Mouse (Mus musculus): ENCODE measurements around the gene Rbfox1.

The Rbfox1 gene

GRCm38 (mm10) chr16:5997136-5997535 lies 112.0 kb downstream of the Rbfox1 start:
- no peak for DNase-seq

DNA sequence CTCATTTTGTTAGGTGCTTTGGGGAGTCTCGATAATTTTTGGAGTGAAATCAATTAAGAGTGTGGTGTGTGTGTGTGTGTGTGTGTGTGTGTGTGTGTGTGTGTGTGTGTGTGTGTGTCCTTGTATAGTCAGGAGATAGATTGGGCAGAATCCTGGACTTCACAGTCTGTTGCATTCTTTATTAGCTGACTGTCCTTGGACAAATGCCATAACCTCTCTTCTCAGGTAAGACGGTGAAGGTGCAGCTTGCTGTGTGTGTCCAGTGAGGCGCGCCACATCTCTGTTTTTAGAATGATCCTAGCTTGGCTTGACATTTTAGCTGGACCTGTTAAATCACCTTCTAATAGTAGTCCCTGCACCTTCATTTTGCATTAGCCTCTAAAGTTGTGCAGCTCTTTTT lies 112.5 kb downstream of the Rbfox1 start:
- no peak for DNase-seq

DNA sequence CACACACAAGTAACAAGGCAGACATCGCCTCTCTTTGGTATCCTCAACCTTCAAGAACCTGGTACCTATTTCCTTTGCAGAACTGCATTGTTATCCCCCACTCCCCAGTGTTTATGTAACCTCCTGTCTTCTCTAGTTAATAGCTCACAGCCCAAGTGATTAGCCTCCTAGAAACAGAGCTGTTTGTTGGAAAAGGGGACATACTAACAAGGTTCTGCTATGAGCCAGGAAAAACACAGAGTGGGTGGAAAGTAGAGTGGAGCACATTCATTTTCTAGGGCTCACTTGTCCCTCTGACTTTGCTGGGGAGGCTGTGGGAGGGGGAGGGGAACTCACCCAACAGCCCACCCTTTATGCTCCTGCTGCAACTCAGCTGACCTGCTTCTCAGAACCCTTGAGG lies 114.9 kb downstream of the Rbfox1 start:
- DNase-seq, result no peak

DNA sequence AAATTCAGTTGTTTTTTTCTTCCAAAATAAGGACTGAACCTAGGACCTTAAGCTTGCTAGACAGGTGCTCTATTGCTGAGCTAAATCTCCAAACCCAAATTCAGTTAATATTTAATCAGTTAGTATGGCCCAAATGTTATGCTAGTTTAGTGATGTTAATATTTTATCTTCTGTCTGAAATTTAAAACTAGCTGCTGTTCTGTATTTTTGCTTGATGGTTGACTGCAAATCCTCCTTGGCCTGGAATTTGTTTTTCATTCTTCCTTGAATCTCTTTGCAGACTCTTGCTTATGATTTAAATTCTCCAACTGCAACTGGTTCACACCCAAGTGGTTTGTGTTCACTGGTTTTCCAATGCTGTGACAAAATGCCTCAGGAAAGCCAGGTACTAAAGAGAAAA lies 121.8 kb downstream of the Rbfox1 start:
- no peak for DNase-seq

DNA sequence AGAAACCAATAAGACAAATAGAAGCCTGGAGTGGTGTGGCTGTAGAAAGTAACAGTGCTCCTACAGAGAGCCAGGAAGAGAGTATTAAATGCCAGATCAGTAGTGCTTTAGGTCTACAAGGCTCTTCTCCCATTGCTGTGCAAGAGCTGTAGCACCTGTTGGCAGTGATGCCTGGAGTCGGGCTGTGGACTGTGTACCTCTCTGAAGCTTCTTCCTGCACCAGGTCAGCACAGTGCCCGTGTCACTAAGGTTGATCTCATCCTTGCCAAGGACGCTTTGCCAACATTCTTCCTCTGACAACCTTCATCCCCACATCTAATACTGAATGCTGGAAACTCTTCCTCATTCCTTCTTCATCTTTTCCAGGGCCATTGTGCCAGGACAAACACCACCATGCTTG lies 127.7 kb downstream of the Rbfox1 start:
- DNase-seq, result no peak

DNA sequence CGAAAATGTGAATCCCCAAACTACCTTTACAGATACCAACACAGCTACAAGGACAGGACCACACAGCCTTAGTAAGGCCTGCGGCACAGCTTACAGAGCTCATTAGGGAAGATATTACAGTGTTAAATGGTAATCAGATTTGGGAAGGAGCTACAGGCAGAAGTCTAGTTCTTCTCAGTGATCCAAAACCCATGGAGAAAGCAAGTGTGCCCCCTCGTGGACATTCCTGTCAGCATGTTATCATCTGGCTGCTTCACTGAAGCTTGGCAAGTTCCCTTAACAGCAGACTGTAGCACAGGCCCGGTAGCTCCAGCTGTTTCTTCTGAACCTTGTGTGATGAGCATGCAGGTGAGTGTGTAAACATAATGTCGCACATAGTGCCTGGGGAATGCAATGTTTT lies 133.5 kb downstream of the Rbfox1 start:
- peak; percentile 7 to 10 for DNase-seq

DNA sequence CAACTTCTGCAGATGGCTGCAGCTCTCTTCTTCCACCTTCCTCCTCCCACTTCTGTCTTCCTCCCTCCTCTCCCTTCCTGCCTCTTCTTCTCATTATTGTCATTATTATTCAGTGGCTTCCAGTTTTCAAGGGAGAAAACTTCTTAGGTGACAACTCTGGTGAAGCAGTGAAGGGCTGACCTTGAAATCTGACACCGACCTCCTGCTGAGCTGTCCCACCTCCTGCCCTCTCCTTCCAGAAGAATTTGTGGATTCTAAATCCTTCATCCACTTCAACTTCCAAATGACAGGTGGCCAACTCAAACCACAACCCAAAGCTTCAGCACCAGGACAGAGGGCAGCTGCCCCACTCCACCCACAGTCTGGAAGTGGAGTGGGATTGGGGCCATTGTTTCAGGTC lies 134.2 kb downstream of the Rbfox1 start:
- no peak for DNase-seq

GRCm38 (mm10) chr16:6031280-6031679 lies 146.1 kb downstream of the Rbfox1 start:
- no peak for DNase-seq

GRCm38 (mm10) chr16:6032563-6032962 lies 147.4 kb downstream of the Rbfox1 start:
- DNase-seq, result no peak

GRCm38 (mm10) chr16:6034876-6035275 lies 149.7 kb downstream of the Rbfox1 start:
- no peak for DNase-seq

DNA sequence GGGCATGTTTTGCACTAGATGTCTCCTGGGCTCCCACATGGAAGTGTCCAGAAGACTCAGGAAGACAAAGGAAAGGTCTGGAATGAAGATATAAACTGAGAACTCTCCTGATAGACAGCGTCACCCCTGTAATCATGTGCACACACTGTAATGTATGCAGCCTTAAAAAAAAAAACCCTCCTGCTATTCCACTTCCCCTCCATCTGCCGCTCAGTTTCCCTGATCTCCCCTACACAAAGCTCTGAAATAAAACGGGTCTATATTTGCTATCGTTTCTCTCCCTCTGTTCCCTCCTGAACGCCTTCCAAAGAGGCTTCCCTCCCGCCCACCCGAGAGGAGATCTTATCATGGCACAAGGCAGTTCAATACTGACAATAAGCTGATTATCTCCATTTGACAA lies 151.9 kb downstream of the Rbfox1 start:
- DNase-seq, result no peak

GRCm38 (mm10) chr16:6042766-6043165 lies 157.6 kb downstream of the Rbfox1 start:
- no peak for DNase-seq

- no peak for DNase-seq
These were observed 163.4 kb downstream of the Rbfox1 start for GRCm38 (mm10) chr16:6048601-6049000.

DNA sequence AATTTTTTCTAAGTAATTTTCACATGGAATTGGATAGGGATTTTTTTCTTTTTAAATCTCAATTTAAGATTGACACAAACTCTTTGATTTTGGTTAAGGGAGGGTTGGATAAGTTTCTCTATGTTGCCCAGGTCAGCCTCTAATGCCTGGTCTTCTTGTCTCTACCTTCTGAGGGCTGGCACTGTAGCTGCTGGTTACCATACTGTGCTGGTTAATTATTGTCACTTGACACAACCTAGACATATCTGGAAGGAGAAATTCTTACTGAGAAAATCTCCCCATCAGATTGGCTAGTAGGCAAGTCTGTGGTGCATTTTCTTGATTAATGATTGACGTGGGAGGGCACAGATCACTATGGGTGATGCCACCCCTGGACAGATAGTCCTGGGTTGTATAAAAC lies 177.3 kb downstream of the Rbfox1 start:
- no peak for DNase-seq

- DNase-seq, result no peak
These were observed 180.3 kb downstream of the Rbfox1 start for GRCm38 (mm10) chr16:6065481-6065880.

DNA sequence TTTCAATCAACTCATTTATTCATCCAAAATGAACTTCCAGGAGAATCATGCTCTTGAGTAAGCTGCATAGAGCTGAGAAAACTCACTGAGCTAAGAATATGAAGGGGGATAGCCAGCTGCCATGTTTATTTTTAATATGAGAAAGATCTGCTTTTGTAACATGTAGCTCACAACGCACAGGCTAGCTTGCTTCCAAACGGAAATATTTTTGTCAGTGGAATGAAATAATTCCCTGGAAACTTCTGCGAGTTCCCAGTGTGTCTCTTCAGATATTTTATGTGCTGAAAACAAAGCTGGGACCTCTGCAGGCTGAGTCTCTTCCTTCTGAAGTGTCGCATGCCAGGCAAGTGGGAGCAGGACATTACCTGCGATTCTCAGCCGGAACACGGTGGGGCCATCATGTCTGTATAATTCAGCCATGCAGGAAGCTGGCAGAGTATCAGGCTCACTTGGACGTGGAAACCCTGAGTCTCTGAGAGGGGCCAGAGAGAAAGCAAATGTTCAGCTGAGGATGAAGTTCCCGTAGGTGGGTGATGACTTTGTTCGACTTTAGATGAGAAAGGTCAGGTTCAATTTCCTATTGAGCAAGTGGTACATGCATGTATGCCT lies 190.4 kb downstream of the Rbfox1 start:
- DNase-seq, result no peak

DNA sequence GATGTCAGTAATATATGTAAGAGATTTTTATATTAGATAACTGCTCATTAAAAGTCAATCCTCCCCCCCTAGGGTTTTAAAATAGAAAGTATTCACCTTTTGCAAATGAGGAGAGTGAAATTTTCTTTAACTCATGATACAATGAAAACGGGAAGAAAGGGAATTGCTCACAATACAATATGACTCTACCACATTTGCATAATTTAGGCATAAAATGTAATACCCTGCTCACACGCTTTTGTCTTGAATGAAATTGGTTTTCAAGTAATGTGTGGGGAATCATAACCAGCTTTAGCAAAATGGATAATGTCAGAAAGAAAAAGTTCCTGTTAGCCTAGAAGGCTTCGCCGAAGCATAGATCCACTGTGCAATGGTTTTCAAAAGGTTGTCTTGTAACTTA lies 193.9 kb downstream of the Rbfox1 start:
- no peak for DNase-seq

DNA sequence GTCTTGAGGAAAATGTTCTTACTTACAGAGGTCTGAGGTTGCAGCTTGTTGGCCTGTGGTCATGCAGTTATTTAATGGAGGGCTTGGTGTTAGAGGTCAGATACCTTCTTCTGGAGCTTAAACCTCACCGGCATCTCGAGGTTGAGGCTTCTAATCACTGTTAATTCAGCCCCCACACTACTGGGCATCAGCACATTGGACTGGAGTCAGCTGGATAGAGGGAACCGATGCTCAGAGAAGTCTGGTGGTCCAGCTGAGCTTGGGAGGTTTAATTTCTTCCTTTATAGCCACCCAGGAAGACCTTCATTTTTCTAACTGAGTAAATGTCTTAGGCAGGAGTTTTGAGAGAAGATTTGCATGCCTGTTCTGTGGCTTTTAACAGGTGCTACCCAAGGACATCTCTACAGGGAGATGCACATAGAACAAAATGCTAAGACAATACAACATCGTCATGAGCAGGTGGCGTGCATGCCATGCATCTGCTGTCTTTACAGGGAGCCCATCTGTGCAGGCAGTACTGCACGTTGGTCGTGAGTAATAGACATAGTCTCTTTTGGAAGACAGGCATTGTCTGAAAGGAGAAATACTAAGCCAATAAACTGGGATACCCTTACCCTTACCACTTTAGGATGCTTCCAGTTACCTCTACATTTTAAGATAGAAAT lies 199.7 kb downstream of the Rbfox1 start:
- DNase-seq, result no peak

DNA sequence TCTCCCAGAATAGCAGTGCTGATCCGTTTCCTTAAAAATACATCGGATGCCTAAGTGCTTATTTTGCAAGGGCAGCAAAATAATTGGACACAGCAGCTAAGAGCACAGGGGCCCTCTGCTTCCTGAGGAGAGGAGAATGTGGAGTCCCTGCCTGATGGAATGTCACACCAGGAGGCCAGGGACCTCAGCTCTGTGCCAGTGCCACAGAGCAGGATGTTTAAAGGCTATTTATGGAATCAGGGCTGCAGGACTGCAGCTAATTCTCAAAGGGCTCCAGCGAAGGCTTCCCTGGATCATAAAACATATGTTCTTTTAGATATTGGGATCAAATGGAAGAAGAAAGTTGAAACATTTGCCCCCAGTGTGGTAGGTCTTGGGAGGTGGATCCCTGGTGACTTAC lies 201.0 kb downstream of the Rbfox1 start:
- DNase-seq, result no peak

DNA sequence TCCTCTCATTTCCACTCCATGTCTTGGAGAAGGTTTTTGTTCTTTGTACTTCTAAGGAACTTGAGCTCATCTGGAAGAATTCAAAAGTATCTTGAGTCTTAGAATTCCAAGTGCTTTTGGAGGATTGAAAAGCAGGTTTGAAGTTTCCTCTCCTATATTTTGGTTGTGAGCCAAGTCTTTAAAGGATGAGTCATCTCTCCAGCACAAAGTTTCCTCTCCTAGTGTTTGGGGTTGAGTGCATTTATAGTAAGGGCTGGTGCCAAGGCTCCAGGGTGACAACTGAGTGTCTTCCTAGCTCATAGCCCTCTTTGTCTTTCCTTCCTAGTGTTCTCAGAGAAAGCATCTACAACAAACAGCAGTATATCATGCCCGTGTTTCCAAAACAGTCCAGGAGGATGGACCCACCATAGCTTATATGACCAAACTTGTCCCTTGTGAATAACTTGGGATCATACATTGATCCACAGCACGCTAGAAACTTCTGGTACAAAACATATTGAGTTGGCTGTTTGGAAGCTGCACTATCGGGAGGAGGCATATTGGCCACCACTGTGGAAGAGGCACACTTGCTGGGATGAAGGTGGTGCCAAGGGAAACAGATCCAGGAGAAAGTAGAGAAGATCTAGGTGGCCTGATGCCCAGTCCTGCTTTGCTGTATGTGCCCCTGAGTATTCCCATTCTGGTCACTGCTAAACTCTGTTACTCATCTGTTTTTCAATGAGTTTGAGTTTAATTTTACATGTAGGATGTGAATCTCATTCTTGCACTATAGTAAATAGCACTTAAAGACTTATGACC lies 206.4 kb downstream of the Rbfox1 start:
- DNase-seq, result no peak

DNA sequence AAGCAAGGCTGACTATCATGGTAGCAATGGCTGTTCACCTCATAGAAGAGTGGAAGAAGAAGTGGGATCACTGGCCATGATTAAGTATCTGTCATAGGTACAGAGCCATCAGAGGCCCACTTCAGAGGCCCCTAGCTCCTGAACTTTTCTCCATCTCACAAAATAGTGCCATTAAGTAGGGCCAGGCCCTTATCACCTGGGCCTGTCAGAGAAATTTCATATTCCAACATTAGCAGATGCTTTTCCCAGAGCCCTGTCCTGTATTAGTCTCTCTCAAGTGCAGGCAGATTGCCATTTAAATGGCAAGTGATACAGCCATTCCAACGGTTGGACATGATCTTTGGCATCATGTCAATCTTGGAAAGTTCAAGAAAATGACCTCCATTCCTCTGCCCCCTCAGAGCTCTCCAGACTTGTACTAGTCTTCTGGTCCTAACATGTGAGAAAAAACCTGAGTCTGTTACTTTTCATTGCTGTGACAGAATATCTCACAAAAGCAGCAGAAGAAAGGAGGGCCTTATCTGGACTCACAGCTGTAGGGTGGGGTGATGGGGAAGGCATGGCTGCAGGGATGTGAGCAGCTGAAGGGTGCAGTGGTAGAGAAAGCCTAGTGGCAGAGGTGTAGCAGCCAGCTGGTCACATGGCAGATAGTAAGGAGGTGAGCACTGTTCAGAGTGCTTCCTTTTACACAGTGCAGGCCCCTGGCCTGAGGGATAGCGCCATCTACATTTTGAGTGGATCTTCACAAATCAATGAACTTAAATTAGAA lies 210.6 kb downstream of the Rbfox1 start:
- DNase-seq, result no peak

DNA sequence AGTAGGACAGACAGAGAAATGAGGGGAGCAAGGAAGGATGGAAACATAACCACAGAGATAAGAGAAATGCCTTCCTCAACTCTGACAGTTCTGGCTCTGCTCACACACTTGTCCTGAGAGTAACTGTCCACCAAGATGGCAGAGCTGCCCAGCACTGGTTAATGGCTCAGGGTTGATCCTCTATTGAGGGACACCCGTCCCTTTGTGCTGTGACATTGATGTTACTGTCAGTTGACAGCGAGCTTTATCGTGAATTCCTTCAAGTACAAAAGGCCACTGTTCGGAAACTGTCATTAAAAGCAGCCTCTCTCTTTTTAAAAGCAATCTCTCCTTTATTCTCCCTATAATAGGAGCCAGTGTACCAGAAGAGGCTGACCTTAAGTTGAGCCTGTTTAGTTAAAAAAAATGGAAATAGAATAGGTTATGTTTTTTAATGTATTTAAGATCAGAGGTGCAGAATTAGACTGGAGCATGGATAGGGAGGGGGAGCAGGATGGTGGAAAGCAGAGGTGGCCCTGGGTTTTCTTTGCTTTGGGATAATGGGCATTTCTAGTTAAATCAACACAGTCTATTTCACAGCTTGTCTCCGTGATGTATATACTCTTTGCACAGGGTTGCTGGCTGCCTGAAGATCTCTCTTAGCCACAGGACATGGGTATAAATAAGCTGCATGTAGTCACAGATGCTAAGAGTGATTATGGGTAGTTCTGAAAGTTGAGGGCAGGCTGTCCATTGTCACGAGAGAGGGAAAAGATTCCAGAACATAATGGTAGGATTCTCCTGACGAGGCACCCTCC lies 212.3 kb downstream of the Rbfox1 start:
- no peak for DNase-seq

DNA sequence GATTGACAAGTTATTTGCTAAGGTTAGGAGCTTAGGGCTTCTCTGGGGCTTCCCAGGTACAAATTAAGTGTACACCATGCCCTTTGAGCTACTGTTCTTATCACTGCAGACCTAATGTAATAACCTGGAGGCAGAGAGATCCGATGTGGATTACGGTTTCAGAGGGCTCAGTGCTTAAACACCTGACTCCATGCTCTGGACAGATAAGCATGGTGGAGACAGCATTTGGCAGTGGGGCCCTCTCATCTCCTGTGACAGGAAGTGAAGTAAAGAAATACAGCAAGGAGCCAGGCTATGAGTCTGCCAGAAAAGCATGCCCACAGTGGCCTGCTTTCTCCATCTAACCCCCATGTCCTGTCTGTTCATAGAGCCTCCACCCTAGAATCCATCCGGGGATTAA lies 213.0 kb downstream of the Rbfox1 start:
- no peak for DNase-seq
